Mouse (Mus musculus) spleen, adult 2 months (tissue): Measurements from ENCODE around the gene Tmco1. TPM values are rescaled to one million over a fixed set of nuclear protein-coding genes. Genes with fewer than 3 reads are reported as not detected.

Source experiments
- DNase-seq, 2 experiments: peaks; one replicate each; pipeline versions ENCODE4 v3.0.0 to v3.0.0-alpha.2; 2012 to 2021; ENCODE audit warnings: low spot score in 2 of 2, low read depth in 1 of 2
- H3K27ac ChIP-seq: fragments of 200-500 bp; 2 replicates; pipeline ENCODE4 v1.5.1; 2012; ENCODE audit warnings: low read length, inconsistent platforms; ENCODE audit not compliant: insufficient read depth
- H3K27me3 ChIP-seq: fragments of 200-500 bp; 2 replicates; pipeline ENCODE4 v1.6.1; 2012; ENCODE audit warnings: mild to moderate bottlenecking, moderate library complexity, low read length, inconsistent platforms; ENCODE audit not compliant: control insufficient read depth, insufficient read depth
- H3K36me3 ChIP-seq: fragments of 200-500 bp; 2 replicates; pipeline ENCODE4 v1.6.1; 2012; ENCODE audit warnings: mild to moderate bottlenecking, low read length, inconsistent platforms; ENCODE audit not compliant: control insufficient read depth, insufficient read depth
- H3K4me1 ChIP-seq: fragments of 200-500 bp; 2 replicates; pipeline ENCODE4 v1.6.1; 2011; ENCODE audit warnings: inconsistent platforms; ENCODE audit not compliant: control insufficient read depth, insufficient read depth, insufficient read length
- H3K4me3 ChIP-seq: fragments of 200-500 bp; 2 replicates; pipeline ENCODE4 v1.5.1; 2011; ENCODE audit warnings: mild to moderate bottlenecking, inconsistent platforms; ENCODE audit not compliant: insufficient read depth, insufficient read length; ENCODE audit errors: extremely low read depth
- CTCF ChIP-seq: fragments of 200-500 bp; IDR thresholded peaks from 2 replicates; pipeline ENCODE4 v1.5.1; 2011; ENCODE audit warnings: mild to moderate bottlenecking, inconsistent platforms; ENCODE audit not compliant: insufficient read depth, insufficient read length, insufficient replicate concordance; ENCODE audit errors: extremely low read depth
- POLR2A ChIP-seq: fragments of 200-500 bp; IDR thresholded peaks from 2 replicates; pipeline ENCODE4 v1.6.1; 2011; ENCODE audit warnings: low read depth, low read length, inconsistent platforms
- WGBS: fragments of 180-500 bp; shearing (Covaris S2); methylation state at CpG from one replicate; pipeline ENCODE4 v1.1.7; 2018; 5-methylcytosine and 5-hydroxymethylcytosine counted together
- polyA plus RNA-seq: library from polyadenylated mRNA; depleted of rRNA; stranded (reverse); fragments of >200 nt; gene quantifications from 2 replicates; pipeline ENCODE4 v1.2.3, GENCODE M21; 2012

Gene Tmco1
- polyA plus RNA-seq, 1 experiment: 17.5 TPM

DNA sequence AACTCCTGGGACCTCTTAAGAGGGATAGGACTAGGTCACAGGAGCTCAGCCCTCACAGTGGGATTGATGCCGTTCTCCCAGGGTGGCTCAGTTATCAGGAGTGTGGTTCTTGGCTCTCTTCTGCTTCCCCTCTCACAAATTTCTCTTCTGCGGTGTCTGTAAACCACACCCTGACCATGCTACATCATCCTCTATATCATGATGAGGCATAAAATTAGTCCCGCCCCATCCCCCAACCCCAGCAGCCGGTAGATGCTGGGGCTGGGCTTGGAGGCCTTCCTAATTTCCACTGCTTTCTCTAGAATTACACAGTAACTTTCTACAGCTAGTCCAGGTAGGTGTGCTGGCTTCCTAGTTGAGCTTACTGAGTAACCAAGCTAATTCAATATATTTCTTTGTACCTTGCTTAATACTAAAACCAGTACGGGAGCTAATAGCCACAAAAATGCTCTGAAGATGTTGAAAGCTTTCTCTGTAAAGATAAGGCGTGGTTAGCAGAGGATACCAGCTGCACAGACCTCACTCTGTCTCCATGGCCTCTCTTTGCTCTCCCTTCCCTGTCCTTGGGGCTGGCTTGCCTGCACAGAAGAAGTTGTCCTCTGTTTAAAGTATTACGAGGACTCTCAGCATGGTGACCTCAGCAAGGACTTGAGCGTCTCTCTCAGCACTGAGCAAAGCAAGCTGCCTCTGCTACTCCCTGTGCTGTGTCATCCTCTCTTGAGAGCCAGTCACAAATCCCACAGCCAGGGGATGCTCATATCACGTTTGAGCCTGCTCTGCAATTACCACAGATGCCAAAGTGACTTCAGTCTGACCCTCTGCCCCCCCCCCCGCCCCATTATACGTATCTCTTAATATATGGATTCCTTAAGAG lies 19.3 kb upstream of the Tmco1 start:
- H3K4me1 ChIP-seq: peaks cover 3% of the 10 kb centered on the region; the same call in 1 of the 2 replicates
- no peak for TF ChIP-seq CTCF
- no peak for TF ChIP-seq POLR2A
- no peaks in the 10 kb centered on the region; the same call in 1 of the 2 replicates for H3K27me3 ChIP-seq
- WGBS: 37% methylated on average over 11 of the region's 11 CpGs
- H3K27ac ChIP-seq: no peak overlapping the region
- no peak overlapping the region for H3K4me3 ChIP-seq
- no peak for DNase-seq
- H3K36me3 ChIP-seq: no peaks in the 10 kb centered on the region

- 62% methylated on average over 11 of the region's 11 CpGs for WGBS
- H3K27ac ChIP-seq: no peak overlapping the region
- H3K27me3 ChIP-seq: no peaks in the 10 kb centered on the region
- H3K36me3 ChIP-seq: no peaks in the 10 kb centered on the region
- H3K4me3 ChIP-seq: no peak overlapping the region
- DNase-seq: no peak
- H3K4me1 ChIP-seq: peaks cover 3% of the 10 kb centered on the region; the same call in 1 of the 2 replicates
- no peak for TF ChIP-seq CTCF
- no peak for TF ChIP-seq POLR2A
Measured at GRCm38 (mm10) chr1:167289567-167290262, 18.5 kb upstream of the Tmco1 start.

DNA sequence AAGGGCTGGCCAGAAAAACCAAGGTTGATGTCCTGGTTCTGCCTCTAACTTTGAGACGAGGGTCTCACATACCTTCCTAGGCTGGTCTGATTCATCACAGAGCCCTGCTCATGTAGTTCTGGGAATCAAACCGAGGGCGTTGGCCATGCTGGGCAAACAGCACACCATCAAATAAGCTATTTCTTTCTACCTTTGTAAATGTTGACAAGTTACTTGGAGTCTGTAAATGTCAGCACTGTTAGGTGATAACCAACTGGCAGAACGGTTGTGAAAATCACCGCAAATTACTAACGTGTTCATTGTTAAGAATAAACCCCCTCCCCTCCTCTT lies 17.9 kb upstream of the Tmco1 start:
- no peaks in the 10 kb centered on the region for H3K36me3 ChIP-seq
- peaks cover 3% of the 10 kb centered on the region; the same call in 1 of the 2 replicates for H3K4me1 ChIP-seq
- H3K4me3 ChIP-seq: no peak overlapping the region
- TF ChIP-seq POLR2A: no peak
- no peak for TF ChIP-seq CTCF
- no peak for DNase-seq
- 72% methylated on average over 6 of the region's 6 CpGs for WGBS
- no peaks in the 10 kb centered on the region for H3K27me3 ChIP-seq
- H3K27ac ChIP-seq: no peak overlapping the region

GRCm38 (mm10) chr1:167291610-167292009 lies 16.6 kb upstream of the Tmco1 start:
- H3K27ac ChIP-seq: no peak overlapping the region
- H3K4me1 ChIP-seq: no peaks in the 10 kb centered on the region
- H3K4me3 ChIP-seq: no peak overlapping the region
- H3K36me3 ChIP-seq: no peaks in the 10 kb centered on the region
- WGBS: 84% methylated on average over 8 of the region's 8 CpGs
- H3K27me3 ChIP-seq: no peaks in the 10 kb centered on the region
- TF ChIP-seq CTCF (no peak), POLR2A (no peak)
- no peak for DNase-seq

GRCm38 (mm10) chr1:167292447-167292846 lies 15.7 kb upstream of the Tmco1 start:
- no peak for TF ChIP-seq POLR2A
- no peak for TF ChIP-seq CTCF
- Histone ChIP-seq H3K36me3 (no peaks in the 10 kb centered on the region), H3K4me3 (no peak overlapping the region), H3K27me3 (no peaks in the 10 kb centered on the region), H3K27ac (no peak overlapping the region), H3K4me1 (no peaks in the 10 kb centered on the region)
- DNase-seq: no peak
- WGBS: 70% methylated on average over 11 of the region's 11 CpGs

GRCm38 (mm10) chr1:167295679-167296402 lies 12.3 kb upstream of the Tmco1 start:
- Histone ChIP-seq H3K27ac (no peak overlapping the region), H3K4me3 (no peak overlapping the region), H3K4me1 (no peaks in the 10 kb centered on the region), H3K36me3 (no peaks in the 10 kb centered on the region), H3K27me3 (no peaks in the 10 kb centered on the region)
- TF ChIP-seq POLR2A (no peak), CTCF (no peak)
- 84% methylated on average over 13 of the region's 13 CpGs for WGBS
- DNase-seq: no peak
